Mouse (Mus musculus): ENCODE measurements at regions not wholly inside any gene's neighbourhood (a gene's known extent, or its start where the extent isn't known, plus 50 kb on each side); places are given as distances from the start of the nearest gene placed in this dataset.

DNA sequence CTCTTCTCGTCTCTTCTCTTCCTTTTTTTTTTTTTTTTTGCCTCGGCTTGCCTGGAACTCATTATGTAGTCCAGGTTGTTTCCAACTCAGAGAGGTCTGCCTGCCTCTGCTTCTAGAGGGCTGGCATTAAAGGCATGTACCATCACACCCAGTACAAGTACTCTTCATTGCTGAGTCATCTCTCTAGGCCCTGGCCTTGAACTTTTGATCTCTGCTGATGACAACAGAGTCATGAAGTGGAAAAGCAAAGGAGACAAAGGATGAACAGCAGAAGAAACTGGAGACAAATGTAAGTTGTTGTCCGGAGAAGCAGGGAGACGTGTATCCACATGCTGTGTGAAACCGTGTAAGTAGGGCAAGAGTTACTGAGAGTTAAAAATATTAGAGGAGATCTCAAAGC, 103.7 kb downstream of the Zfp706 start:
- TF ChIP-seq CTCF (IDR thresholded peaks at IDR 0.05; ENCODE audit: low read depth), result no peak
- TF ChIP-seq EP300 (IDR thresholded peaks at IDR 0.05; ENCODE audit: low read depth), result no peak
